Mouse (Mus musculus): ENCODE measurements around the gene Slc25a21. TPM values are rescaled to one million over a fixed set of nuclear protein-coding genes. Genes with fewer than 3 reads are reported as not detected.
A peak's percentile ranks its signal among the peaks of the same experiment; 100 is the strongest.

Slc25a21 gene
- polyA plus RNA-seq, 1 experiment from 2014 or later, result 40.5 TPM

GRCm38 (mm10) chr12:56699351-56699750, 497.9 kb downstream of the Slc25a21 start:
- Histone ChIP-seq H3K4me1 (replicated peaks; ENCODE audit: control insufficient read depth, insufficient read depth, low read length) (no peaks in the 10 kb centered on the region; the same call in none of the 2 replicates), H3K9me3 (ENCODE audit: control insufficient read depth, low read length) (no peaks in the 10 kb centered on the region), H3K9ac (ENCODE audit: low read depth, low read length) (no peak overlapping the region), H3K27ac (ENCODE audit: low read depth, low read length) (no peak overlapping the region), H3K27me3 (replicated peaks; ENCODE audit: control insufficient read depth, insufficient read depth, low read length) (peaks cover 76% of the 10 kb centered on the region), H3K36me3 (ENCODE audit: control insufficient read depth, insufficient read depth, low read length) (no peaks in the 10 kb centered on the region), H3K4me3 (ENCODE audit: low read depth, low read length) (no peak overlapping the region), H3K4me2 (no peak overlapping the region)
- no peak for DNase-seq (ENCODE audit: low spot score)
- WGBS, result 7% methylated on average over 3 of the region's 3 CpGs
- no peak for ATAC-seq (replicated peaks; ENCODE audit: low FRiP score)

- DNase-seq (ENCODE audit: low spot score) (no peak), ATAC-seq (replicated peaks; ENCODE audit: low FRiP score) (no peak)
- H3K4me3 ChIP-seq (ENCODE audit: low read depth, low read length), result no peak overlapping the region
- no peak overlapping the region for H3K27ac ChIP-seq (ENCODE audit: low read depth, low read length)
- 3% methylated on average over 8 of the region's 8 CpGs for WGBS
- H3K9me3 ChIP-seq (ENCODE audit: control insufficient read depth, low read length), result no peaks in the 10 kb centered on the region
- no peak overlapping the region for H3K4me2 ChIP-seq
- H3K4me1 ChIP-seq (replicated peaks; ENCODE audit: control insufficient read depth, insufficient read depth, low read length), result no peaks in the 10 kb centered on the region; the same call in none of the 2 replicates
- H3K27me3 ChIP-seq (replicated peaks; ENCODE audit: control insufficient read depth, insufficient read depth, low read length), result peaks cover 85% of the 10 kb centered on the region
- no peaks in the 10 kb centered on the region for H3K36me3 ChIP-seq (ENCODE audit: control insufficient read depth, insufficient read depth, low read length)
- H3K9ac ChIP-seq (ENCODE audit: low read depth, low read length), result no peak overlapping the region
These were observed 498.9 kb downstream of the Slc25a21 start for GRCm38 (mm10) chr12:56698191-56698980.

GRCm38 (mm10) chr12:56697785-56698184, 499.5 kb downstream of the Slc25a21 start:
- Histone ChIP-seq H3K9ac (ENCODE audit: low read depth, low read length) (no peak overlapping the region), H3K4me1 (replicated peaks; ENCODE audit: control insufficient read depth, insufficient read depth, low read length) (no peaks in the 10 kb centered on the region; the same call in none of the 2 replicates), H3K27me3 (replicated peaks; ENCODE audit: control insufficient read depth, insufficient read depth, low read length) (peaks cover 91% of the 10 kb centered on the region), H3K27ac (ENCODE audit: low read depth, low read length) (no peak overlapping the region), H3K4me2 (no peak overlapping the region), H3K4me3 (ENCODE audit: low read depth, low read length) (no peak overlapping the region), H3K36me3 (ENCODE audit: control insufficient read depth, insufficient read depth, low read length) (no peaks in the 10 kb centered on the region), H3K9me3 (ENCODE audit: control insufficient read depth, low read length) (no peaks in the 10 kb centered on the region)
- DNase-seq (ENCODE audit: low spot score) (no peak), ATAC-seq (replicated peaks; ENCODE audit: low FRiP score) (no peak)
- WGBS, result 2% methylated on average over 12 of the region's 12 CpGs

- Histone ChIP-seq H3K9ac (ENCODE audit: low read depth, low read length) (no peak overlapping the region), H3K4me2 (peak overlapping the region; percentile 61), H3K36me3 (ENCODE audit: control insufficient read depth, insufficient read depth, low read length) (no peaks in the 10 kb centered on the region), H3K4me1 (replicated peaks; ENCODE audit: control insufficient read depth, insufficient read depth, low read length) (no peaks in the 10 kb centered on the region; the same call in none of the 2 replicates), H3K27ac (ENCODE audit: low read depth, low read length) (no peak overlapping the region), H3K27me3 (replicated peaks; ENCODE audit: control insufficient read depth, insufficient read depth, low read length) (peaks cover 91% of the 10 kb centered on the region), H3K9me3 (ENCODE audit: control insufficient read depth, low read length) (no peaks in the 10 kb centered on the region), H3K4me3 (ENCODE audit: low read depth, low read length) (peak overlapping the region; percentile 21)
- ATAC-seq (replicated peaks; ENCODE audit: low FRiP score), result no peak
- 1% methylated on average over 36 of the region's 36 CpGs for whole genome bisulfite sequencing
- DNase-seq (ENCODE audit: low spot score), result peak; percentile 45
These were observed 500.1 kb downstream of the Slc25a21 start for GRCm38 (mm10) chr12:56697011-56697740.

- ATAC-seq (replicated peaks; ENCODE audit: low FRiP score) (no peak), DNase-seq (ENCODE audit: low spot score) (peak; percentile 44)
These were observed 500.9 kb downstream of the Slc25a21 start for GRCm38 (mm10) chr12:56696174-56697010.

GRCm38 (mm10) chr12:56695358-56696173, 501.7 kb downstream of the Slc25a21 start:
- no peaks in the 10 kb centered on the region; the same call in none of the 2 replicates for H3K4me1 ChIP-seq (replicated peaks; ENCODE audit: control insufficient read depth, insufficient read depth, low read length)
- no peak overlapping the region for H3K9ac ChIP-seq (ENCODE audit: low read depth, low read length)
- WGBS, result under 1% methylated on average over 41 of the region's 41 CpGs
- H3K4me2 ChIP-seq, result peak overlapping the region; percentile 61
- H3K9me3 ChIP-seq (ENCODE audit: control insufficient read depth, low read length), result no peaks in the 10 kb centered on the region
- no peaks in the 10 kb centered on the region for H3K36me3 ChIP-seq (ENCODE audit: control insufficient read depth, insufficient read depth, low read length)
- peak overlapping the region; percentile 35 for H3K4me3 ChIP-seq (ENCODE audit: low read depth, low read length)
- DNase-seq (ENCODE audit: low spot score), result peak; percentile 73
- ATAC-seq (replicated peaks; ENCODE audit: low FRiP score), result peak; percentile 92
- H3K27me3 ChIP-seq (replicated peaks; ENCODE audit: control insufficient read depth, insufficient read depth, low read length), result peaks cover 97% of the 10 kb centered on the region
- H3K27ac ChIP-seq (ENCODE audit: low read depth, low read length), result no peak overlapping the region

More at GRCm38 (mm10) chr12:56696174-56697010, 500.9 kb downstream of the Slc25a21 start:
- 1% methylated on average over 57 of the region's 57 CpGs for WGBS
- H3K9me3 ChIP-seq (ENCODE audit: control insufficient read depth, low read length), result no peaks in the 10 kb centered on the region
- H3K9ac ChIP-seq (ENCODE audit: low read depth, low read length), result no peak overlapping the region
- H3K4me1 ChIP-seq (replicated peaks; ENCODE audit: control insufficient read depth, insufficient read depth, low read length), result no peaks in the 10 kb centered on the region; the same call in none of the 2 replicates
- no peaks in the 10 kb centered on the region for H3K36me3 ChIP-seq (ENCODE audit: control insufficient read depth, insufficient read depth, low read length)
- H3K27me3 ChIP-seq (replicated peaks; ENCODE audit: control insufficient read depth, insufficient read depth, low read length), result peaks cover 96% of the 10 kb centered on the region
- peak overlapping the region; percentile 61 for H3K4me2 ChIP-seq
- H3K4me3 ChIP-seq (ENCODE audit: low read depth, low read length), result peak overlapping the region; percentile 35
- no peak overlapping the region for H3K27ac ChIP-seq (ENCODE audit: low read depth, low read length)

- ATAC-seq (replicated peaks; ENCODE audit: low FRiP score), result no peak
- no peak overlapping the region for H3K9ac ChIP-seq (ENCODE audit: low read depth, low read length)
- no peak overlapping the region for H3K27ac ChIP-seq (ENCODE audit: low read depth, low read length)
- H3K4me1 ChIP-seq (replicated peaks; ENCODE audit: control insufficient read depth, insufficient read depth, low read length), result no peaks in the 10 kb centered on the region; the same call in none of the 2 replicates
- peak overlapping the region; percentile 35; the same call in 1 of the 2 replicates for H3K4me3 ChIP-seq (ENCODE audit: low read depth, low read length)
- 4% methylated on average over 11 of the region's 11 CpGs for WGBS
- H3K36me3 ChIP-seq (ENCODE audit: control insufficient read depth, insufficient read depth, low read length), result no peaks in the 10 kb centered on the region
- no peaks in the 10 kb centered on the region for H3K9me3 ChIP-seq (ENCODE audit: control insufficient read depth, low read length)
- DNase-seq (ENCODE audit: low spot score), result no peak
- peaks cover 97% of the 10 kb centered on the region for H3K27me3 ChIP-seq (replicated peaks; ENCODE audit: control insufficient read depth, insufficient read depth, low read length)
- H3K4me2 ChIP-seq, result peak overlapping the region; percentile 61
These were observed 502.3 kb downstream of the Slc25a21 start for GRCm38 (mm10) chr12:56694936-56695335.

Measured in liver, embryonic 11.5 days (tissue).